Mouse (Mus musculus) intestine, postnatal 0 days (tissue): ENCODE data around the gene Necab2. TPM values are rescaled to one million over a fixed set of nuclear protein-coding genes. Genes with fewer than 3 reads are reported as not detected.

ENCODE experiments used
- ATAC-seq: fragments of 200-750 bp; cut with Nextera tagmentation; 2 replicates; pipeline ENCODE4 v1.8.0; 2017; ENCODE audit warnings: mild to moderate bottlenecking, moderate TSS enrichment, moderate library complexity
- H3K27ac ChIP-seq: fragments of 300-500 bp; sonication (generic); 2 replicates; pipeline ENCODE4 v1.5.1; 2014; ENCODE audit warnings: mild to moderate bottlenecking, low read depth, low read length, moderate library complexity
- H3K27me3 ChIP-seq: fragments of 300-500 bp; sonication (generic); replicated peaks from 2 replicates; pipeline ENCODE4 v1.6.1; 2014; ENCODE audit warnings: low read length, mixed read lengths; ENCODE audit not compliant: control insufficient read depth, insufficient read depth
- H3K36me3 ChIP-seq: fragments of 300-500 bp; sonication (generic); 2 replicates; pipeline ENCODE4 v1.6.1; 2014; ENCODE audit warnings: mild to moderate bottlenecking, moderate library complexity; ENCODE audit not compliant: control insufficient read depth, insufficient read depth
- H3K4me1 ChIP-seq: fragments of 300-500 bp; sonication (generic); replicated peaks from 2 replicates; pipeline ENCODE4 v1.6.1; 2014; ENCODE audit warnings: antibody characterized with exemption, low read length, mixed read lengths; ENCODE audit not compliant: control insufficient read depth, insufficient read depth
- H3K4me2 ChIP-seq: fragments of 300-500 bp; sonication (generic); replicated peaks from 2 replicates; pipeline ENCODE4 v1.6.1; 2014; ENCODE audit warnings: low read depth, mild to moderate bottlenecking, moderate library complexity
- H3K4me3 ChIP-seq: fragments of 300-500 bp; sonication (generic); 2 replicates; pipeline ENCODE4 v1.5.1; 2014; ENCODE audit warnings: low read depth, low read length
- H3K9ac ChIP-seq: fragments of 300-500 bp; sonication (generic); 2 replicates; pipeline ENCODE4 v1.6.1; 2014; ENCODE audit warnings: mild to moderate bottlenecking, low read depth, low read length
- H3K9me3 ChIP-seq: fragments of 300-500 bp; sonication (generic); 2 replicates; pipeline ENCODE4 v1.6.1; 2016; ENCODE audit warnings: mixed run types; ENCODE audit not compliant: control insufficient read depth
- CTCF ChIP-seq: sonication (generic); IDR thresholded peaks from 2 replicates; pipeline ENCODE4 v1.5.1; 2016; ENCODE audit warnings: low read depth, mild to moderate bottlenecking, control low read depth, antibody characterized with exemption, moderate library complexity
- WGBS: fragments of 180-500 bp; shearing (Covaris S2); extraction: QIAGEN DNeasy Blood & Tissue Kit; methylation state at CpG from one replicate; pipeline ENCODE4 v1.1.7; 2014; 5-methylcytosine and 5-hydroxymethylcytosine counted together
- polyA plus RNA-seq: library from polyadenylated mRNA; unstranded; fragments of >200 nt; fragmentation: Nextera tagmentation; extraction: Ambion mirVana; gene quantifications from 2 replicates; pipeline ENCODE4 v1.2.1, GENCODE M21; 2015

Necab2 gene
- polyA plus RNA-seq, 1 experiment from 2014 or later: 1.3 TPM

DNA sequence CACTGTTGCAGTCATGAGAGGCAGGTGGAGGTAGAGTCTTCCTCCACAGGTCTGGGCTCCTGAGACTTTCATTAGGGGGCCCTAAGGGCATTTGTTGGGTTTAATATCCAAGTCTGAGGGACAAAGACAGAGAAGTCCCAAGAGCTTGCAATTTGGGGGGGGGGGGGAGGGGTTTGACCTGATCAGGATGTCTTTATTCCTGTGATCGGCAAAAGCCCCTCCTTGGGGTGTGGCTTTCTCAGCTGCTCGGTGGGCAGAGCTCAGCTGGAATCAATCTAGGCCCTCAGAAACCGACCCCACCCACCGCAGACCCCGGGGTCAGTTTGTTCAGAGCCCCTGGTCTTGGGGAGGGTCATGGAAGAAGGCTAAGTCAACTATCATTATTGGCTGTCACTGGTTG, 55.1 kb downstream of the Necab2 start, which contains the start of gene Slc38a8:
Gene Slc38a8 (minus strand): TSS at position 101 of the 400 bp plus-strand sequence.
- no peak for TF ChIP-seq CTCF
- Histone ChIP-seq H3K4me2 (no peak within 1 kb of the TSS), H3K9ac (no peak within 1 kb of the TSS), H3K27me3 (no peaks in the 10 kb centered on the region), H3K4me1 (no peaks in the 10 kb centered on the region), H3K4me3 (no peak within 1 kb of the TSS), H3K9me3 (no peaks in the 10 kb centered on the region), H3K27ac (no peak within 1 kb of the TSS), H3K36me3 (peaks cover 15% of the 10 kb centered on the region; the same call in 1 of the 2 replicates)
- WGBS: 54% methylated on average over 5 of the region's 5 CpGs
- no peak for ATAC-seq

DNA sequence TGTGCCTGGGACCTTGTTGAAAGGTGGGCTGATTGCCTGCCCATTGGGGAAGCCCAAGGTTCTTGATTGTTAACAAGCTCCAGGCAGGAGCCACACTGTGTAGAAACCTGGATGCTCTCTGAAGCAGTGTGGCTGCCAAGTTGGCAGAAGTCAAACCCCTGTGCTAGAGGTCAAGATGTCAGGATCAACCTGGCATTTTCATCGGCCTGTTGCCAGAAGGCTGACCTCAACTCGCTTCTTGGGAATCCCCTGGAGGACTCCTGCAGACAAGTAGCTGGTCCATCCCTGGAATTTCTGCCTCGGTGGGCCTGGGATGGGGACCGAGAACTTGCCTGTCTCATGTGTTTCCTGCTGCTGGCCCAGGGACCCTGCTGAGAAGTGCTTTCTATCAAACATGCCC, 55.6 kb downstream of the Necab2 start:
- Histone ChIP-seq H3K4me2 (no peak overlapping the region), H3K9ac (no peak overlapping the region), H3K4me1 (no peaks in the 10 kb centered on the region), H3K27ac (no peak overlapping the region), H3K4me3 (no peak overlapping the region), H3K36me3 (peaks cover 15% of the 10 kb centered on the region; the same call in 1 of the 2 replicates), H3K9me3 (no peaks in the 10 kb centered on the region), H3K27me3 (no peaks in the 10 kb centered on the region)
- WGBS: 43% methylated on average over 4 of the region's 4 CpGs
- ATAC-seq: no peak
- no peak for TF ChIP-seq CTCF

DNA sequence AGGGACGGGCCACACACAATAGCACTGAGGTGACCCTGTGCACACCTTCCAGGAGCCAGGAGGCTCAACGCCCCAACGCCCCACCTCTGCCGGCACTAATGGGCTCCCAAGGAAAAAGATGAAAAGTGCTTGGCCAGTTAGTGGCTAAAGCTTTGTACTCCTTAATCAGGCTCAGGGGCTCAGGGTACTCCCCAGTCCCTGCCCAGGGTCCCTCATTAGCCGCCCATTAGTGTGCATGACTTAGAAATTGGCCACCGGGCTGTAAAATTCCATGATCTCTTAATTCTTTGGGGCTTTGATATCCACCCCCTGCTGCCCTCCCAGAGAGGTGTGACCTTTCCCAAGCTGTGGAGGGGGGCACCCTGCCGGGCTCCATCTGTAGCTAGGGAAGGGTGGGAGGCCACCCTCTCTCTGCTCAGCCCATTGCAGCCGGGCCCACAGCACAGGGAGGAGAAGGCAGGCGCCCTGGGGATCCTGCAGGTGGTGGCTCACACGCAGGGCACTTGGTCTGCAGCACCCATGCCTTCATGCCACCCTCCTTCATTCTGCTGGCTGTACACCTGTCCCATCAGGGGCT, 56.8 kb downstream of the Necab2 start:
- no peak for TF ChIP-seq CTCF
- no peak overlapping the region for H3K4me3 ChIP-seq
- no peaks in the 10 kb centered on the region for H3K4me1 ChIP-seq
- H3K9me3 ChIP-seq: no peaks in the 10 kb centered on the region
- H3K36me3 ChIP-seq: peaks cover 26% of the 10 kb centered on the region
- WGBS: 50% methylated on average over 10 of the region's 10 CpGs
- no peak overlapping the region for H3K9ac ChIP-seq
- H3K27ac ChIP-seq: no peak overlapping the region
- H3K4me2 ChIP-seq: no peak overlapping the region
- no peaks in the 10 kb centered on the region for H3K27me3 ChIP-seq
- no peak for ATAC-seq

DNA sequence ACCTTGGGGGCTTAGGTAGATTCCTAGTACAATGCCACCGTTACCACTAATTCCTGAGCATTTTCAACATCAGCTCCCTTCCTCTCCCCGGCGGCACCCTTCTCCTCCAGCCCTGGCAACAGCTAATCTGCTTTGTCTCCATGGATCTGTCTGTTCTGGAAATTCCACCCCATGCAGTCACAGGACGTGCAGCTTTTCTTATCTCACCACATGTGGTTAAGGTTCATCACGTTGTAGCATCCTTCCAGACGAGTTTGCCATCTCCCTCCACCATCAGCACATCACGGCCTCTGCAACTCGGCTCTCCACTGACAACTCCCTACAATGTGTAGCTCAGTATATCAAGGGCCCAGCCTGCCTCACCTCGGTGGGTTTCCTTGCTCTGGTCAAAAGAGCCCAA, 59.0 kb downstream of the Necab2 start:
- 49% methylated on average over 9 of the region's 9 CpGs for WGBS
- H3K36me3 ChIP-seq: peaks cover 41% of the 10 kb centered on the region
- no peaks in the 10 kb centered on the region for H3K9me3 ChIP-seq
- H3K27me3 ChIP-seq: no peaks in the 10 kb centered on the region
- H3K9ac ChIP-seq: no peak overlapping the region
- no peak overlapping the region for H3K4me3 ChIP-seq
- H3K4me2 ChIP-seq: no peak overlapping the region
- no peak for ATAC-seq
- no peaks in the 10 kb centered on the region for H3K4me1 ChIP-seq
- H3K27ac ChIP-seq: no peak overlapping the region
- TF ChIP-seq CTCF: no peak

DNA sequence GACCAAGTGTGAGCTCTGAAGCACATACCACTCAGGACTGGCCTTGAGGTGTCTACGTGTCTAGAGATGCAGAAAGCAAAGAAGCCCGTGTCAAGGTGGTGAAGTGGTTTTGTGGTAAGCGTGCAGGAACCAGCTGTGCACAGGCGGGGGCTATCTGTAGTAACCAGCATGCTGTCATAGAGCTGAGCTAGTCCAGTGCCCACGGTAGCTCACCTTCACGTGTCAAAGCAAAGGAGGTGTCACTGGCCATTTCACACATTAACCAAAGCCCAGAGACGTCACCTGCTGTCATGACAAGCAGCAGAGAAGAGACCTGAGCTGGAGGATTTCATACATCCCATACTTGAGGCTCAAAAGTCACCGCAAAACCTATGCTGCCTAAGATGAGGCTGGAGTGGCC, 59.6 kb downstream of the Necab2 start:
- Histone ChIP-seq H3K9me3 (no peaks in the 10 kb centered on the region), H3K4me1 (no peaks in the 10 kb centered on the region), H3K27ac (no peak overlapping the region), H3K4me2 (no peak overlapping the region), H3K27me3 (no peaks in the 10 kb centered on the region), H3K36me3 (peaks cover 45% of the 10 kb centered on the region), H3K4me3 (no peak overlapping the region), H3K9ac (no peak overlapping the region)
- TF ChIP-seq CTCF: no peak
- ATAC-seq: no peak
- 83% methylated on average over 8 of the region's 8 CpGs for WGBS

DNA sequence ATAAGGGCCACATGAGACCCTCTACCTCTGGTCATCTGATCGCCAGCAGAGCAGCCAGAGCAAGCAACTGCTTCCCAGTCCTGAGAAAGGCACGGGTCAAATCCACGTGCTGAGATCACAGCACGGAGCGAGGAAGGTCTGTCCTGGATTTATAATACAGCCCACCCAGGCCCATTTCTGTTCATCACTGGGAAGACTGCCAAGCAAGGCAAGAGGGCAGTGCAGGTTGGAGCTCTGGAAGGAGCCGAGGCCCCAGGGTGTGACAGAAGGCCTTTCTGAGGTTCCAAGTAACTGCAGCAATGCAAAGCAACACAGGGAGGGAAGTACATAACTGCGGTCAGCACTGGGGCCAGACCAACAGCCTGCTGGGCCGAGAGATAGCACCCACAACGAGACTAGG, 64.0 kb downstream of the Necab2 start:
- Histone ChIP-seq H3K9me3 (no peaks in the 10 kb centered on the region), H3K27me3 (no peaks in the 10 kb centered on the region), H3K27ac (no peak overlapping the region), H3K4me3 (no peak overlapping the region), H3K4me1 (no peaks in the 10 kb centered on the region), H3K4me2 (no peak overlapping the region), H3K36me3 (peaks cover 84% of the 10 kb centered on the region), H3K9ac (no peak overlapping the region)
- WGBS: 84% methylated on average over 9 of the region's 9 CpGs
- TF ChIP-seq CTCF: no peak
- no peak for ATAC-seq

DNA sequence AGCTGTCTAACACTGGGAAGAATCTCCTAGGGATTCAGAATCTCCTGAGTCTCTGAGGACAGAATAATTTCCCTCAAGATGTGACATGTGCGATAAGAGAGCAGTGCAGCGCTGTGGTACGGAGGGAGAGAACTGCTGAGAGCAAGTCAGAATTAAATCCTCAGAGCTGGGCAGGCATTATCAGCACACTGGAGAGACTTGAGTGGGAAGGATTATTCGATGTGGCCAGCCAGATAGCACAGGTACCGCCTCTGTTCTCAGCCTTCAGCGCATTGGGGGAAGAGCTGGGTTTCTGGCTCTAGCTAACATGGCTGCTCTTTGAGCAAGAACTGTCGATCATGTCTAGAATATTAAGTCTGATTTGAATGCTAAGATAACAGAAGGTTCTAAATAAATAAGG, 65.2 kb downstream of the Necab2 start:
- Histone ChIP-seq H3K27ac (no peak overlapping the region), H3K4me2 (no peak overlapping the region), H3K4me1 (no peaks in the 10 kb centered on the region), H3K27me3 (no peaks in the 10 kb centered on the region), H3K9ac (no peak overlapping the region), H3K4me3 (no peak overlapping the region), H3K9me3 (no peaks in the 10 kb centered on the region), H3K36me3 (peaks cover 84% of the 10 kb centered on the region)
- ATAC-seq: no peak
- WGBS: 93% methylated on average over 7 of the region's 7 CpGs
- TF ChIP-seq CTCF: no peak
